Mouse (Mus musculus) lung, postnatal 0 days (tissue): ENCODE results near the gene Gm38655. TPM values are rescaled to one million over a fixed set of nuclear protein-coding genes. Genes with fewer than 3 reads are reported as not detected.

ENCODE experiments used
- ATAC-seq: fragments of 200-750 bp; cut with Nextera tagmentation; 2 replicates; pipeline ENCODE4 v1.8.0; 2017; ENCODE audit warnings: moderate library complexity
- DNase-seq: peaks from one replicate; pipeline ENCODE4 v3.0.0-alpha.2; 2016; ENCODE audit warnings: low spot score
- H3K27ac ChIP-seq: fragments of 300-500 bp; sonication (generic); 2 replicates; pipeline ENCODE4 v1.5.1; 2014; ENCODE audit warnings: antibody characterized with exemption, mild to moderate bottlenecking, low read length, mixed read lengths
- H3K27me3 ChIP-seq: fragments of 300-500 bp; sonication (generic); replicated peaks from 2 replicates; pipeline ENCODE4 v1.6.1; 2014; ENCODE audit warnings: low read length, mixed read lengths; ENCODE audit not compliant: insufficient read depth
- H3K36me3 ChIP-seq: fragments of 300-500 bp; sonication (generic); 2 replicates; pipeline ENCODE4 v1.6.1; 2014; ENCODE audit warnings: low read length, mixed read lengths; ENCODE audit not compliant: insufficient read depth
- H3K4me1 ChIP-seq: fragments of 300-500 bp; sonication (generic); 2 replicates; pipeline ENCODE4 v1.6.1; 2014; ENCODE audit warnings: antibody characterized with exemption, low read depth, low read length, mixed read lengths; ENCODE audit not compliant: insufficient read depth
- H3K4me2 ChIP-seq: fragments of 300-500 bp; sonication (generic); replicated peaks from 2 replicates; pipeline ENCODE4 v1.6.1; 2014; ENCODE audit warnings: low read depth, mild to moderate bottlenecking, low read length, moderate library complexity, mixed read lengths
- H3K4me3 ChIP-seq: fragments of 300-500 bp; sonication (generic); 2 replicates; pipeline ENCODE4 v1.5.1; 2014; ENCODE audit warnings: low read depth, low read length
- H3K9ac ChIP-seq: fragments of 300-500 bp; sonication (generic); replicated peaks from 2 replicates; pipeline ENCODE4 v1.6.1; 2014; ENCODE audit warnings: low read depth, mild to moderate bottlenecking
- H3K9me3 ChIP-seq: fragments of 300-500 bp; sonication (generic); 2 replicates; pipeline ENCODE4 v1.6.1; 2016; ENCODE audit warnings: low read length, mixed read lengths
- CTCF ChIP-seq: IDR thresholded peaks from 2 replicates; pipeline ENCODE4 v1.5.1; 2016; ENCODE audit warnings: antibody characterized with exemption, mild to moderate bottlenecking
- EP300 ChIP-seq: IDR thresholded peaks from 2 replicates; pipeline ENCODE4 v1.6.1; 2016; ENCODE audit warnings: antibody characterized with exemption, mild to moderate bottlenecking, control low read depth
- WGBS: fragments of 180-500 bp; shearing (Covaris S2); extraction: QIAGEN DNeasy Blood & Tissue Kit; methylation state at CpG from one replicate; pipeline ENCODE4 v1.1.7; 2014; 5-methylcytosine and 5-hydroxymethylcytosine counted together
- polyA plus RNA-seq: library from polyadenylated mRNA; unstranded; fragments of >200 nt; fragmentation: Nextera tagmentation; extraction: Ambion mirVana; gene quantifications from 2 replicates; pipeline ENCODE4 v1.2.1, GENCODE M21; 2015

The Gm38655 gene
- polyA plus RNA-seq, 1 experiment from 2014 or later = 6.4 TPM

GRCm38 (mm10) chr17:25183232-25183631, 8.0 kb upstream of the Gm38655 start:
- H3K4me3 ChIP-seq = no peak overlapping the region
- H3K4me1 ChIP-seq = peaks cover 7% of the 10 kb centered on the region; the same call in 1 of the 2 replicates
- H3K27ac ChIP-seq = no peak overlapping the region; the same call in 1 of the 2 replicates
- DNase-seq = no peak
- no peaks in the 10 kb centered on the region for H3K36me3 ChIP-seq
- H3K9ac ChIP-seq = no peak overlapping the region
- H3K4me2 ChIP-seq = no peak overlapping the region
- H3K27me3 ChIP-seq = no peaks in the 10 kb centered on the region
- no peaks in the 10 kb centered on the region for H3K9me3 ChIP-seq
- TF ChIP-seq EP300 (no peak), CTCF (peak; percentile 26)
- no peak for ATAC-seq

GRCm38 (mm10) chr17:25172558-25172957, 2.7 kb downstream of the Gm38655 start:
- Histone ChIP-seq H3K9ac (no peak overlapping the region), H3K36me3 (no peaks in the 10 kb centered on the region), H3K4me1 (peaks cover 3% of the 10 kb centered on the region; the same call in 1 of the 2 replicates), H3K4me2 (no peak overlapping the region), H3K4me3 (no peak overlapping the region), H3K27ac (no peak overlapping the region; the same call in 1 of the 2 replicates), H3K27me3 (no peaks in the 10 kb centered on the region), H3K9me3 (no peaks in the 10 kb centered on the region)
- ATAC-seq (peak; percentile 52), DNase-seq (peak; percentile 39)
- no peak for TF ChIP-seq CTCF
- no peak for TF ChIP-seq EP300
- 42% methylated on average over 3 of the region's 3 CpGs for WGBS

- H3K9ac ChIP-seq = no peak overlapping the region
- H3K36me3 ChIP-seq = no peaks in the 10 kb centered on the region
- H3K27me3 ChIP-seq = no peaks in the 10 kb centered on the region
- no peaks in the 10 kb centered on the region for H3K9me3 ChIP-seq
- H3K4me3 ChIP-seq = no peak overlapping the region
- H3K4me1 ChIP-seq = peaks cover 3% of the 10 kb centered on the region; the same call in 1 of the 2 replicates
- DNase-seq (no peak), ATAC-seq (no peak)
- no peak for TF ChIP-seq EP300
- TF ChIP-seq CTCF = no peak
- no peak overlapping the region for H3K4me2 ChIP-seq
- WGBS = 94% methylated on average over 2 of the region's 2 CpGs
- no peak overlapping the region for H3K27ac ChIP-seq
These were observed 5.6 kb downstream of the Gm38655 start for GRCm38 (mm10) chr17:25169706-25170105.

GRCm38 (mm10) chr17:25165970-25166671, 9.2 kb downstream of the Gm38655 start:
- Histone ChIP-seq H3K27ac (no peak overlapping the region), H3K27me3 (no peaks in the 10 kb centered on the region), H3K9me3 (no peaks in the 10 kb centered on the region), H3K4me1 (no peaks in the 10 kb centered on the region), H3K9ac (0 out of 2 replicates have a peak overlapping the region, but pooled peaks have one; percentile 5), H3K36me3 (no peaks in the 10 kb centered on the region), H3K4me3 (no peak overlapping the region), H3K4me2 (no peak overlapping the region)
- ATAC-seq = peak; percentile 63
- DNase-seq = peak; percentile 31
- 42% methylated on average over 6 of the region's 6 CpGs for WGBS
- TF ChIP-seq CTCF (no peak), EP300 (no peak)

- WGBS = 91% methylated on average over 3 of the region's 3 CpGs
- Histone ChIP-seq H3K4me2 (no peak overlapping the region), H3K4me3 (no peak overlapping the region), H3K27ac (no peak overlapping the region), H3K27me3 (no peaks in the 10 kb centered on the region), H3K9ac (no peak overlapping the region), H3K36me3 (no peaks in the 10 kb centered on the region), H3K4me1 (no peaks in the 10 kb centered on the region), H3K9me3 (no peaks in the 10 kb centered on the region)
- ATAC-seq (no peak), DNase-seq (no peak)
- TF ChIP-seq EP300 (no peak), CTCF (no peak)
These were observed 10.5 kb downstream of the Gm38655 start for GRCm38 (mm10) chr17:25164770-25165169.

GRCm38 (mm10) chr17:25163387-25163786, 11.9 kb downstream of the Gm38655 start:
- no peak for ATAC-seq
- no peak overlapping the region for H3K4me3 ChIP-seq
- TF ChIP-seq CTCF (no peak), EP300 (no peak)
- H3K4me1 ChIP-seq = no peaks in the 10 kb centered on the region
- H3K9ac ChIP-seq = no peak overlapping the region
- DNase-seq = no peak
- no peaks in the 10 kb centered on the region for H3K9me3 ChIP-seq
- peaks cover 7% of the 10 kb centered on the region; the same call in 1 of the 2 replicates for H3K36me3 ChIP-seq
- no peak overlapping the region for H3K4me2 ChIP-seq
- no peaks in the 10 kb centered on the region for H3K27me3 ChIP-seq
- 73% methylated on average over 7 of the region's 7 CpGs for WGBS
- no peak overlapping the region for H3K27ac ChIP-seq
